In the genomic region with DNA sequence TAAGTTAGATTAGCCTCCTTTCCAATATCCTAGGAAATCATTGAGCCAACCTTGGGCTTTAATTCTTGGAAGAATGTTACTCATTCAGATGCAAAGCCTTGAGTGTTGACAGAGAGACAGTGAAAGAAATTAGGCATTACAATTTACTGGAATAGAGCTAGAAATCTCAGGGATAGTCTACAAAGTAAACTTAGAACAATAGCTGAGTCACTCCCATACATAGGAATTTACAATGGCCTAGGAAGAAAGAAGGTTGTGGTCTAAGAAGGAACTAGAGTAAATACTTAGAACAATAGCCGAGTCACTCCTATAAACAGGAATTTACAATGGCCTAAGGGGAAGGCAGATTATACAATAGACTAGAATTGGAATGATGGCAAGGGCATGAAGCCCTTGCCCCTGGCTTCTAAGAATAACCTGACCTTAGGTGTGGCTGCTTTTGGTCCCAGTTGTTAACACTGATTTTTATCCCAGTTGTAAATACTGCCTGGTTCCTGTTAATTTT, we compare ENCODE assay signal across 32 mouse cellular contexts. TPM values are rescaled to one million over a fixed set of nuclear protein-coding genes. Genes with fewer than 3 reads are reported as not detected.
DNase-seq lines count a peak whose midpoint lies in the region; ATAC-seq and TF ChIP-seq lines count a peak whose summit lies in the region.
"Had no signal": no experiment of that assay in that cellular context is flagged by ENCODE, and none has a peak within 500 bp of the region (broad histone marks: within the 10 kb centered on the region; RNA-seq: fewer than 3 reads in every experiment).

No protein-coding gene starts in this region.

- no peaks in the 10 kb centered on the region for H3K27me3 ChIP-seq in kidney, embryonic 14.5 days (ENCODE audit: control insufficient read depth, insufficient read depth, low read length)

- 0 out of 2 replicates have a peak, but pooled peaks cover 2% of the 10 kb centered on the region for H3K9me3 ChIP-seq in ES-E14 (ENCODE audit: control insufficient read depth, insufficient read depth, low read depth, low read length)
- no peaks in the 10 kb centered on the region for H3K9me3 ChIP-seq in kidney, embryonic 14.5 days (ENCODE audit: control insufficient read depth, low read length)
- H3K9me3 ChIP-seq: G1E had no signal

- H3K27ac ChIP-seq in ES-E14 (ENCODE audit: insufficient read depth, low read depth, low read length, poor library complexity, severe bottlenecking), result no peak overlapping the region
- no peak overlapping the region for H3K27ac ChIP-seq in kidney, embryonic 14.5 days (ENCODE audit: low read depth, low read length)

- peak; percentile 70 for DNase-seq in ES-CJ7 (ENCODE audit: low read depth, low spot score)
- no peak for DNase-seq in ES-E14 (ENCODE audit: low read depth, low spot score)
- peak; percentile 94 for DNase-seq in R1 (ENCODE audit: low read depth, low spot score)
- DNase-seq in ZHBTc4 (ENCODE audit: low read depth, low spot score), result peak; percentile 84
- no peak for DNase-seq in lung, postnatal 4 days
- DNase-seq: adrenal gland, adult 2 months; adrenal gland, adult 8-10 months; adrenal gland, postnatal 10 days; adrenal gland, postnatal 14 days; adrenal gland, postnatal 25 days; adrenal gland, postnatal 36 days; B cell, adult 2 months; cerebellum, adult 11 months; cerebellum, adult 11-12 months; cerebellum, adult 18-20 months; cerebellum, adult 2 months; cerebellum, adult 8-10 months; cerebellum, adult 9-10 months; cerebellum, adult 9-11 months; cerebellum, postnatal 10 days had no signal

- H3K9ac ChIP-seq in ES-E14 (ENCODE audit: insufficient read depth, low read depth, low read length, poor library complexity, severe bottlenecking), result no peak overlapping the region
- H3K9ac ChIP-seq in kidney, embryonic 14.5 days (ENCODE audit: low read depth, low read length), result no peak overlapping the region

- WGBS in kidney, embryonic 14.5 days, result 93% methylated on average over 1 of the region's 1 CpGs

- no peaks in the 10 kb centered on the region for H3K36me3 ChIP-seq in ES-E14 (ENCODE audit: control insufficient read depth, insufficient read depth, low read length, poor library complexity, severe bottlenecking)
- H3K36me3 ChIP-seq in kidney, embryonic 14.5 days (ENCODE audit: control insufficient read depth, insufficient read depth, low read length), result no peaks in the 10 kb centered on the region
- H3K36me3 ChIP-seq: G1E had no signal

- H3K4me2 ChIP-seq in kidney, embryonic 14.5 days (replicated peaks; ENCODE audit: low read depth, low read length), result no peak overlapping the region

- H3K4me1 ChIP-seq in ES-E14 (ENCODE audit: control insufficient read depth in 2 of 2, insufficient read depth in 2 of 2, low read length in 2 of 2, poor library complexity in 1 of 2), result no peaks in the 10 kb centered on the region
- no peaks in the 10 kb centered on the region for H3K4me1 ChIP-seq in kidney, embryonic 14.5 days (ENCODE audit: control insufficient read depth, insufficient read depth, low read length)

- no peak for ATAC-seq in cerebellum, adult (ENCODE audit: insufficient number of reproducible peaks, low FRiP score, low TSS enrichment)
- no peak for ATAC-seq in activated CD4-positive, CD25-positive, alpha-beta regulatory T cell, adult 4 months
- ATAC-seq in kidney, embryonic 14.5 days (ENCODE audit: low FRiP score, low TSS enrichment), result no peak
- ATAC-seq: CD4-positive, CD25-positive, alpha-beta regulatory T cell, adult 4 months; Patski had no signal

- no peak overlapping the region for H3K4me3 ChIP-seq in ES-E14 (ENCODE audit: insufficient read depth in 1 of 2, low read depth in 1 of 2, low read length in 2 of 2, poor library complexity in 1 of 2, severe bottlenecking in 1 of 2)
- H3K4me3 ChIP-seq in kidney, embryonic 14.5 days (ENCODE audit: low read length), result no peak overlapping the region

- in situ Hi-C loops in ES-E14 (cut with MboI; ENCODE audit: low sequenced_read_pairs in 2 of 2, unreplicated experiment in 2 of 2), result no loop called here

TF ChIP-seq in ES-E14, 5 proteins besides CTCF, POLR2A, EP300 and RAD21:
- TF ChIP-seq HCFC1 (IDR thresholded peaks at IDR 0.05; ENCODE audit: borderline replicate concordance, insufficient read depth, low read length) (no peak), CHD2 (IDR thresholded peaks at IDR 0.05; ENCODE audit: low read depth, low read length) (no peak), ZNF384 (IDR thresholded peaks at IDR 0.05; ENCODE audit: low read depth, low read length) (no peak), MAFK (IDR thresholded peaks at IDR 0.05; ENCODE audit: insufficient read depth, low read depth, low read length) (peak; percentile 38; the same call in 1 of the 2 replicates), ZC3H11A (IDR thresholded peaks at IDR 0.05; ENCODE audit: borderline replicate concordance, low read depth, low read length) (no peak)

RNA-seq across cellular contexts. Expression of a gene that starts 15.1 kb away (rescaled TPM):
- not detected in 2 replicates for total RNA-seq in ES-E14 (2012; rRNA removed)
- under 1 TPM; 0.89 to 0.96 TPM for polyA plus RNA-seq in activated CD4-positive, CD25-positive, alpha-beta regulatory T cell, adult 4 months (2017; shearing (Covaris generic))
- polyA plus RNA-seq in kidney, embryonic 14.5 days (2014; fragmentation: Nextera tagmentation; extraction: Ambion mirVana), result not detected in 2 replicates
- total RNA-seq: adrenal gland, adult 18-20 months; adrenal gland, adult 2 months; adrenal gland, adult 8-10 months; adrenal gland, postnatal 10 days; adrenal gland, postnatal 14 days; adrenal gland, postnatal 25 days; adrenal gland, postnatal 36 days; adrenal gland, postnatal 4 days; CH12.LX; G1E; MEL had no signal
- polyA plus RNA-seq: adrenal gland, adult 2 months; brain, embryonic 14.5 days; C2C12; cerebellum, adult 2 months; G1E; Patski had no signal

RNA-seq across cellular contexts. Expression of a gene that starts 58.0 kb away (rescaled TPM):
- total RNA-seq in ES-E14 (2012; rRNA removed), result 24.6 and 46.6 TPM in 2 replicates
- 1 to 10 TPM in 1 of 2 experiments, under 1 TPM in 1; 0.90 to 2.1 TPM for polyA plus RNA-seq in activated CD4-positive, CD25-positive, alpha-beta regulatory T cell, adult 4 months (2017; shearing (Covaris generic))
- polyA plus RNA-seq in kidney, embryonic 14.5 days (2014; fragmentation: Nextera tagmentation; extraction: Ambion mirVana), result 30.3 and 39.1 TPM in 2 replicates
- polyA plus RNA-seq: G1E had no signal

Comparison
In these comparisons a context has a peak if more than half of its experiments do, and no peak if none do; other contexts are left out.
1. DNase-seq: peak in ES-CJ7 (single experiment), R1 (single experiment) and ZHBTc4 (single experiment); none in ES-E14 (single experiment) and lung, postnatal 4 days (0 of 2).
2. RNA of a gene that starts 58.0 kb away (polyA plus RNA-seq): 30.3 to 39.1 TPM in kidney, embryonic 14.5 days; 0.90 to 2.1 TPM in activated CD4-positive, CD25-positive, alpha-beta regulatory T cell, adult 4 months; every median in the first group is over 10 times any median in the second.